Mouse (Mus musculus): Measurements from ENCODE around the gene H2-M5. TPM values are rescaled to one million over a fixed set of nuclear protein-coding genes. Genes with fewer than 3 reads are reported as not detected.
A peak's percentile ranks its signal among the peaks of the same experiment; 100 is the strongest.
"Not testable (repeated sequence)": the region's sequence is repeated elsewhere in the genome, so short reads cannot be mapped to it uniquely, and the experiment has no call there.

The H2-M5 gene
- polyA plus RNA-seq, 1 experiment from 2014 or later, result 0.33 TPM

DNA sequence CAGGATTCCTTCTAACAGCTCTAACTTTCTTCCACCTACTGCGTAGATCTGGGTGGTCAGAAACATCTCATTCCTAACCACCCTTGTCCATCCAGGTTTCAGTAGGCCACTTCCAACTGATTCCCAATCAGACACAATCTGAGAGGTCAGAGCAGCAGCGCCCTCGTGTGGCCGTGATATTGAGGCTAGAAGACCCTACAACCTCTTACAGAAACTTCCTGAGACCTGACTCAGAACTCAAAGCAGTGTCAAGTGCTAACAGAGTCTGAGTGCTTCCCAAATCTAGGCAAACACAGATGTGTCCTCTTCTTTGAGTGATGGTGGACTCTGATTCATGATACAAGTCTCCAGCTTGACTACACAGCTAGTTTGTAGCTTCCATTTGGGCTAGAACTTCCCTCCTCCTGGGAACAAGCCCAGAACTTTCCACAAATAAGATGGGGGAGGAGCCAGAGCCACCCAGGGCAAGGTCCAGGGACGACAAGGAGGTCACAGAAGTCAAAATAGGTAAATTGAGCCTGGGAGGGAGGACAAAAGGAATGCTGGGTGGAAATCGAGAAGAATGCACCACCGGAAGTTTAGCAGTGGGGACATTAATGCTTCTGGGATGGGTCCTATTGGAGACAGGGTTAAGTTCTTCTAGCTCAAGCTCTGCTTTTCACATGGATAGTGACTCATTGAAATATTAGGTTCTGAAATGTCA is 7.8 kb upstream of the H2-M5 start:
- Histone ChIP-seq H3K9ac (ENCODE audit: low read length) (no peak overlapping the region), H3K4me3 (ENCODE audit: low read length) (no peak overlapping the region), H3K9me3 (ENCODE audit: control insufficient read depth, low read length) (no peaks in the 10 kb centered on the region), H3K27me3 (ENCODE audit: control insufficient read depth, insufficient read depth, low read depth, low read length) (no peaks in the 10 kb centered on the region), H3K4me1 (replicated peaks; ENCODE audit: control insufficient read depth, insufficient read depth, low read length) (0 out of 2 replicates have a peak, but pooled peaks cover 2% of the 10 kb centered on the region), H3K36me3 (ENCODE audit: control insufficient read depth, insufficient read depth, low read length) (no peaks in the 10 kb centered on the region), H3K4me2 (ENCODE audit: low read depth, low read length) (no peak overlapping the region), H3K27ac (ENCODE audit: low read length) (no peak overlapping the region)
- peak; percentile 53 for ATAC-seq (ENCODE audit: low read depth)
- WGBS, result 27% methylated on average over 7 of the region's 7 CpGs

DNA sequence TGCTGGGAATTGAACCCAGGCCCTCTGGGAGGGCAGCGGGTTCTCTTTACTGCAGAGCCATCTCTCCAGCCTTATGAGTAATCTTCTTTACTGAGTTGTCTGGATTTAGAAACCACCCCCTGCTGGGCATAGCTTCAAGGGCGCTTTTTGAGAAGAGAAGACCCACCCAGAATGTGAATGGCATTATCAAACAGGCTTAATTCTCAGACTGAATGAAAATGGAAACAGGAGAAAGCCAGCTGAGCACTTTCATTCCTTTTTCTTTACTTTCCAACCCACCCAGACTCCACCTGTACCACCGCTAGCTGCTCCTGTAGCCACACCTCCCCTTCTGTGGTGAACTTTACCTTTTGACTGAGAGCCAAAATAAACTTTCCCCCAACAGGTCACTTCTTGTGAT is 6.1 kb upstream of the H2-M5 start:
- Histone ChIP-seq H3K27ac (ENCODE audit: low read length) (no peak overlapping the region), H3K4me2 (ENCODE audit: low read depth, low read length) (no peak overlapping the region), H3K9me3 (ENCODE audit: control insufficient read depth, low read length) (no peaks in the 10 kb centered on the region), H3K4me3 (ENCODE audit: low read length) (no peak overlapping the region), H3K27me3 (ENCODE audit: control insufficient read depth, insufficient read depth, low read depth, low read length) (no peaks in the 10 kb centered on the region), H3K4me1 (replicated peaks; ENCODE audit: control insufficient read depth, insufficient read depth, low read length) (no peaks in the 10 kb centered on the region), H3K9ac (ENCODE audit: low read length) (no peak overlapping the region), H3K36me3 (ENCODE audit: control insufficient read depth, insufficient read depth, low read length) (no peaks in the 10 kb centered on the region)
- WGBS, result 54% methylated on average over 3 of the region's 3 CpGs
- no peak for ATAC-seq (ENCODE audit: low read depth)

DNA sequence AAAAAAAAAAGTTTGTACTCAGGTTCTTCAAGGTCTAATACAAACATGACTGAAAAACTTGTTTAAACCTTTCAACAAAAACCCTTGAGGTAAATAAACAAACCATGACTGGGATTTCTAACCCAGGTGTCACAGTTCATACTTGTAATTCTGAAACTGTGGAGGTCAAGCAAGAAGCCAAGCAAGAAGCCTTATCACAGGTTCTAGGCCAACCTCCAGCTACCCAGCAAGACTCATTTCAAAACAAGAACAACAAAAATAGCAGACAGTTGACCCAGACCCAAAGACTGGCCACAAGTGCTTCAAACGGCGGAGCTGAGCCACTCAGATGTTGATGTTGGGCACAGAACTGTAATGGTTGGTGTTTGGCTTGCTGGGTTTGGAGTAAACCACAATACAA is 5.2 kb upstream of the H2-M5 start:
- Histone ChIP-seq H3K4me3 (ENCODE audit: low read length) (no peak overlapping the region), H3K9ac (ENCODE audit: low read length) (no peak overlapping the region), H3K4me1 (replicated peaks; ENCODE audit: control insufficient read depth, insufficient read depth, low read length) (no peaks in the 10 kb centered on the region), H3K27me3 (ENCODE audit: control insufficient read depth, insufficient read depth, low read depth, low read length) (peaks cover under 1% of the 10 kb centered on the region; the same call in 1 of the 2 replicates), H3K9me3 (ENCODE audit: control insufficient read depth, low read length) (no peaks in the 10 kb centered on the region), H3K4me2 (ENCODE audit: low read depth, low read length) (no peak overlapping the region), H3K27ac (ENCODE audit: low read length) (no peak overlapping the region), H3K36me3 (ENCODE audit: control insufficient read depth, insufficient read depth, low read length) (no peaks in the 10 kb centered on the region)
- no peak for ATAC-seq (ENCODE audit: low read depth)
- 83% methylated on average over 2 of the region's 2 CpGs for WGBS

DNA sequence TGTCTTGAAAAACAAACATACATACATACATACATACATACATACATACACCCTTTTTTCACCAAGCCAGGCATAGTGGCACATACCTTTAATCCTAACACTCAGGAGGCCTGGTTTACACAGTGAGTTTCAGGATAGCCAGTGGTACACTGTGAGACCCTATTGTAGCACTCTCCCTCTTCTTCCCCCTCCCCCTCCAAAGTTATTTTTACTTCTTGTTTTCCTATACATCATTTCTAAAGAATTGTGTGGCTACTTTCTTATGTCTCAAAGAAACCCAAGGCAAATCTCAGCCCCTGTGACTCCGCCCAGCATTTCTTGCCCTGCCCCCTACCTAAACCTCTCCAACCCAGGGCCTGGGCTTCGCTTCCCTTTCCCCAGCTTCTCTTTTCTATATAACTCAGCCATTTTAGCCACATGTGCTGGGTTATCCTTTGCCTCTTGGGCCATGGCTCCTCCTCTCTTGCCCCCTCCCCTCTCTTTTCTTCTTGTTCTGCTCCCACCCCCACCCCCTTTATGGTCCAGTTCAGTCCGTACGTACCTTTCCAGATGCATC is 4.5 kb upstream of the H2-M5 start:
- H3K9ac ChIP-seq (ENCODE audit: low read length), result no peak overlapping the region
- H3K4me1 ChIP-seq (replicated peaks; ENCODE audit: control insufficient read depth, insufficient read depth, low read length), result no peaks in the 10 kb centered on the region
- H3K27me3 ChIP-seq (ENCODE audit: control insufficient read depth, insufficient read depth, low read depth, low read length), result peaks cover 7% of the 10 kb centered on the region
- no peaks in the 10 kb centered on the region for H3K9me3 ChIP-seq (ENCODE audit: control insufficient read depth, low read length)
- 85% methylated on average over 4 of the region's 4 CpGs for WGBS
- 0 out of 2 replicates have a peak, but pooled peaks have one; percentile 15 for ATAC-seq (ENCODE audit: low read depth)
- H3K27ac ChIP-seq (ENCODE audit: low read length), result no peak overlapping the region
- no peaks in the 10 kb centered on the region for H3K36me3 ChIP-seq (ENCODE audit: control insufficient read depth, insufficient read depth, low read length)
- no peak overlapping the region for H3K4me3 ChIP-seq (ENCODE audit: low read length)
- H3K4me2 ChIP-seq (ENCODE audit: low read depth, low read length), result no peak overlapping the region

GRCm38 (mm10) chr17:36992336-36993104 is 3.2 kb upstream of the H2-M5 start:
- Histone ChIP-seq H3K9me3 (ENCODE audit: control insufficient read depth, low read length) (no peaks in the 10 kb centered on the region), H3K4me3 (ENCODE audit: low read length) (no peak overlapping the region), H3K36me3 (ENCODE audit: control insufficient read depth, insufficient read depth, low read length) (no peaks in the 10 kb centered on the region), H3K4me1 (replicated peaks; ENCODE audit: control insufficient read depth, insufficient read depth, low read length) (no peaks in the 10 kb centered on the region), H3K27ac (ENCODE audit: low read length) (no peak overlapping the region), H3K4me2 (ENCODE audit: low read depth, low read length) (no peak overlapping the region), H3K9ac (ENCODE audit: low read length) (no peak overlapping the region), H3K27me3 (ENCODE audit: control insufficient read depth, insufficient read depth, low read depth, low read length) (peaks cover 16% of the 10 kb centered on the region)
- no peak for ATAC-seq (ENCODE audit: low read depth)
- 52% methylated on average over 3 of the region's 3 CpGs for WGBS

DNA sequence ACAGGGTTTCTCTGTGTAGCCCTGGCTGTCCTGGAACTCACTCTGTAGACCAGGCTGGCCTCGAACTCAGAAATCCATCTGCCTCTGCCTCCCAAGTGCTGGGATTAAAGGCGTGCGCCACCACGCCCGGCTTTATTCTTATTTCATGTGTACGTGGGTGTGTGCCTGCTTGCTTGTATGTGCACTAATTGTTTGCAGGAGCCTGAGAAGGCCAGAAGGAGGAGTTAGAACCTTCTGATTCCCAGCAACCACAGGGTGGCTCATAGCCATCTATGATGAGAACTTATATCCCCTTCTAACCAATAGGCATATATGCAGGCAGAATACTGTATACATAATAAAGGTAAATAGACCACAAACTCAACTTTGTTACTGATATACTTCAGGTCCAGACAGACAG is 1.3 kb upstream of the H2-M5 start:
- not testable (repeated sequence) for H3K4me1 ChIP-seq (replicated peaks; ENCODE audit: control insufficient read depth, insufficient read depth, low read length); H3K9me3 ChIP-seq (ENCODE audit: control insufficient read depth, low read length); H3K4me3 ChIP-seq (ENCODE audit: low read length); H3K36me3 ChIP-seq (ENCODE audit: control insufficient read depth, insufficient read depth, low read length); H3K4me2 ChIP-seq (ENCODE audit: low read depth, low read length); H3K9ac ChIP-seq (ENCODE audit: low read length); ATAC-seq (ENCODE audit: low read depth); H3K27ac ChIP-seq (ENCODE audit: low read length)
- 88% methylated on average over 6 of the region's 6 CpGs for WGBS
- peaks cover 22% of the 10 kb centered on the region for H3K27me3 ChIP-seq (ENCODE audit: control insufficient read depth, insufficient read depth, low read depth, low read length)

DNA sequence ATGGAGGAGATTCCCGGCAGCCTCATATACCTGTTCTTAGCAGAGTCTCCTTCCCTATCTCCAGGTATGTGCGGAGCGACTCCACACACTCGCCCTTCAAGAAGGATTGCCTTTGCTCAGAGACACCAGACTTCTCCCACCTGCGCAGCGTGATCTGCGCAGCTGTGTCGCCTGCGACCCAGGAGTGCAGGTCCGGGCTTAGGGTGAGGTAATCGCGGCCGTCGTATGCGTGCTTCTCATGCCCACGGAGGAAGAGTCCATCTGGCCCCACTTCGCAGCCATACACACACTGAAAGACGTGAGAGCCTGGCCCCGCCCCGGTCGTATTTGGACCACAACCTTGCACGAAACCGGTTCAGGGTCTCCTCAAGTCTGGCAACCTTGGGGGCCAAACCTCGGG is 862 bp downstream of the H2-M5 start:
- Histone ChIP-seq H3K9ac (ENCODE audit: low read length) (no peak overlapping the region), H3K4me3 (ENCODE audit: low read length) (peak overlapping the region; percentile 25)

DNA sequence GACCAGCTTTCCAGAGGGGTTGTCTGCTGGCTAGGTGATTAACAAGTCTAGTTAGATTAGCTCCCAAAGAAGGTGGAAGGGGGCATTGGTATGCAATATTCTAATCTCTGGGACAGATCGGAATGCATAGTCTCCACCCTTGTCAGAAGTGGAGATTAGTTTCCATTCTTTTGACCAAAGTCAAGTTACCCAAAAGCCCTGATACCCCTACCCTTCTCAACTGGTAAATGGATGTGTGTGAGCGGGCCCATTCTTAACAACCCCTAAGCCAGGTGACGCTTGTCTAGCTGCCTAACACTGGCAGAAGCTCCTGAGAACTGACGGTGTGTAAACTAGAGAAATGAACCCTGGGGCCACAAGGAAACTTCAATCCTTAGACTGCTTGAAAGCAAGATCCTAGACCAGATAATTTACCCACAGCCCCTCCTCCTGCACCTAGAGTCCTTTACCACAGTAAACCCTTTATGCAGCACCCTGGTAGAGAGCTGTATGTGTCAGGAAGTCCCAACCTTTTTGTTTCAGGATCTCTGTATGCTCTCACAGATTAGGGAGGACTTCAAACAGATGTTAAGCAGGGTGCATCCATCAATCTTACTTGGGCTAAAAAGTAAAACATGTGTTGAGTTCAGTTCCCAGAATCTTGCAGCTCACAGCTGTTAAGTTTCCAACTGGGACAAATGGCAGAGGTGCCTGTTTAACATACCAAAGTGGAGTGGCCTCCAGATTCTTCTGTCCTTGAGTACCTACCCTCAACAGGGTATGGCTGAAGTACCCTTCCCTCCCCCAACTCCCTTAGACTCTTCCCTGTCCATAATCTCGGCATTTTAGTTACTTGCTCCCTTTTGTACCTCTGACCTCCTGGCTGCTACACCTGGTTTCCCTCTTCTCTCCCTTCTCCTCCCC is 6.8 kb downstream of the H2-M5 start:
- no peak overlapping the region for H3K4me2 ChIP-seq (ENCODE audit: low read depth, low read length)
- peak; percentile 86 for ATAC-seq (ENCODE audit: low read depth)
- 30% methylated on average over 5 of the region's 5 CpGs for WGBS
- H3K4me3 ChIP-seq (ENCODE audit: low read length), result no peak overlapping the region
- H3K9ac ChIP-seq (ENCODE audit: low read length), result no peak overlapping the region
- H3K27me3 ChIP-seq (ENCODE audit: control insufficient read depth, insufficient read depth, low read depth, low read length), result peaks cover 6% of the 10 kb centered on the region; the same call in 1 of the 2 replicates
- no peaks in the 10 kb centered on the region for H3K9me3 ChIP-seq (ENCODE audit: control insufficient read depth, low read length)
- H3K27ac ChIP-seq (ENCODE audit: low read length), result peak overlapping the region; percentile 34
- peaks cover 8% of the 10 kb centered on the region for H3K4me1 ChIP-seq (replicated peaks; ENCODE audit: control insufficient read depth, insufficient read depth, low read length)
- H3K36me3 ChIP-seq (ENCODE audit: control insufficient read depth, insufficient read depth, low read length), result no peaks in the 10 kb centered on the region

More for the DNA sequence above, 862 bp downstream of the H2-M5 start:
- Histone ChIP-seq H3K4me1 (replicated peaks; ENCODE audit: control insufficient read depth, insufficient read depth, low read length) (no peaks in the 10 kb centered on the region), H3K9me3 (ENCODE audit: control insufficient read depth, low read length) (no peaks in the 10 kb centered on the region), H3K27ac (ENCODE audit: low read length) (no peak overlapping the region), H3K36me3 (ENCODE audit: control insufficient read depth, insufficient read depth, low read length) (no peaks in the 10 kb centered on the region), H3K27me3 (ENCODE audit: control insufficient read depth, insufficient read depth, low read depth, low read length) (peaks cover 22% of the 10 kb centered on the region), H3K4me2 (ENCODE audit: low read depth, low read length) (peak overlapping the region; percentile 44)
- 7% methylated on average over 24 of the region's 24 CpGs for WGBS
- ATAC-seq (ENCODE audit: low read depth), result no peak

Data from lung, embryonic 16.5 days (tissue).